Mouse (Mus musculus) left cerebral cortex, adult 8-10 months (tissue): ENCODE results near the gene 1110051M20Rik. TPM values are rescaled to one million over a fixed set of nuclear protein-coding genes. Genes with fewer than 3 reads are reported as not detected.

Experiments used
- DNase-seq, 2 experiments: peaks; one replicate each; pipeline ENCODE4 v3.0.0; 2022; ENCODE audit warnings: low spot score in 2 of 2
- total RNA-seq, 4 experiments: library from RNA; stranded (reverse); gene quantifications; 2 replicates each; pipeline ENCODE4 v1.2.4; 2022

Gene 1110051M20Rik
- total RNA-seq, 4 experiments from 2014 or later = 99.4 to 118 (median 105) TPM

GRCm38 (mm10) chr2:91458252-91458672, 13.8 kb upstream of the 1110051M20Rik start:
- no peak for DNase-seq

- no peak for DNase-seq
Observed at GRCm38 (mm10) chr2:91457656-91458251, 13.2 kb upstream of the 1110051M20Rik start.

DNA sequence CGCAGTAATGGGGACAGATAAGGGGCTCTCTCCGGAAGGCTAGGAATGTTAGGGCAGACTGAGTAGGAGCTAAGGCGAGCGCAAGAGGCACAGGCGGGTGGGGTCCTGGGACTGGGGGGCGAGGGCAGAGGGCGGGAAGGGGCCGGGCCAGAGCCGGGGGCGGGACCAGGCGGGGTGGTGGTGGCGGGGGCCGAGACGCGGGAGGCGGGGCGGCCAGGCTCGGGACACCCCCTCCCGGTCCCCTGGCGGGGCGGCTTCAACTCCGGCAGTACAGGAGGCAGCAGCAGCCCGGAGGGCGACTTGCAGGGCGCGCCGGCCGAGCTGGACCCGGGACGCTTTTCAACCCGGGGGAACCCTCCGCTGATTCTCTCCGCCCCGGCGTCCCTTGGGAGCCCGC, 12.8 kb upstream of the 1110051M20Rik start, which contains the start of gene Lrp4:
Gene Lrp4, plus strand, starts transcription at position 253 of the 397 bp plus-strand sequence.
- DNase-seq = no peak

DNA sequence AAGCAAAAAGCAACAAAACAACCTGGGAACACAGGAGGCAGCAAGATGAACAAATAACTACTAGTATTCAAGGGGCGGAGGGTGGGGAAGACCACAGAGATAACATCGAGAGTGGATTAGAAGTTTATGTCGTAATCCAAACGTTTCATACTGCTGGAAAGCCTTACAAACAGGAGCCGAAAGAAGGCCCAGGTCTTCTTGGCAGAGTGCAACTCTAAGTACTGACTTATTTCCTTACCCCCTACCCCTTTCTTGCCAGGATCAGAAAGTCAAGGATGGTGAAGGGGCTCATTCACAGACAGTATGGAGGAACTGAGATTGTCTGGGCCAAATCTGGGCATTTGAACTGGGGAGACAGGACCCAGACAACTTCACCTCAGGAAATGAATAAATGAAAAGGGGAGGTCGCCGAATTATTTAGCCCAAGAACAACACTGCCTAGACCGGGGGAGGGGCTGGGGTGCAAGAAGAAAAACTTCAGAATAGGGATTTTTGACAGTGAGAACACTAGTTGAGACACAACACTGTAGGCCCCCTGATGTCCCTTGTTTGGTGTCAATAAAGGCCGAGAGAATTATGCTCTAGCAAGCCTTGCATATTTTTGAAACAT, 12.1 kb upstream of the 1110051M20Rik start:
- no peak for DNase-seq

- DNase-seq = no peak
Observed at GRCm38 (mm10) chr2:91455826-91456225, 11.3 kb upstream of the 1110051M20Rik start.

- no peak for DNase-seq
Observed at GRCm38 (mm10) chr2:91454434-91454833, 9.9 kb upstream of the 1110051M20Rik start.

DNA sequence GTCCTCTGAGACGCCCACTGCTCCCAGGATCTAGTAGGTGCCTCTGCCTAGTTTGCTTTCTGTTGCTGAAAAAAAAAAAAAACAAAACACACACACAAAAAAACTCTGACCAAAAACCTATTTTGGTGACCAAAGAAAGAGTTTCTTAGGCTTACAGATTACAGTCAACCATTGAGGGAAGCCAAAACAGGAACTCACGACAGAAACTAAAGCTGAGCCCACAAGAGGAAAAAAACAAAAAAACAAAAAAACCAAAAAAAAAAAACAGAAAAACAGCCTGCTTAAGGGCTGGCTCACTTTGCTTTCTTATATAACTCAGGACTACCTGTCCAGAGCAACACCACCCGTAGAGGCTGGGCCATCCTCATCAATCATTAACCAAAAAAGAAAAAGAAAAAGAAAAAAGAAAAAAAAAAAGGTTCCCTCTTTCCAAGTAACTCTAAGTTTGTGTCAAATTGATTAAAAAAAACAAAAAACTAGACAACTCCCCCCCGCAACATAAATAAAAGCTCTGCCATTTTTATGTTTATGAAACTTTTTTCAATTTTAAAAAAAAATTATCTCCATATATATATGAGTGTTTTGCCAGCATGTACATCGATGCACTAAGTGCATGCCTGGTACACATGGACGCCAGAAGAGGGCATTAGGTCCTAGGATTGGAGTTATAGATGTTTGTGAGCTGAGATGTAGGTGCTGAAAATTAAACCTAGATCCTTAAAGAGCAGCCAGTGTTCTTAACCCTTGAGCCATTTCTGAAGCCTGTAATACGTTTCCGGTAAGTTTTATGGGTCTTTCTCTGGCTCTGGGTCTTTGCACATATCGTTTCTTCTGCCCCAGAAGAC, 8.9 kb upstream of the 1110051M20Rik start:
- DNase-seq = no peak

DNA sequence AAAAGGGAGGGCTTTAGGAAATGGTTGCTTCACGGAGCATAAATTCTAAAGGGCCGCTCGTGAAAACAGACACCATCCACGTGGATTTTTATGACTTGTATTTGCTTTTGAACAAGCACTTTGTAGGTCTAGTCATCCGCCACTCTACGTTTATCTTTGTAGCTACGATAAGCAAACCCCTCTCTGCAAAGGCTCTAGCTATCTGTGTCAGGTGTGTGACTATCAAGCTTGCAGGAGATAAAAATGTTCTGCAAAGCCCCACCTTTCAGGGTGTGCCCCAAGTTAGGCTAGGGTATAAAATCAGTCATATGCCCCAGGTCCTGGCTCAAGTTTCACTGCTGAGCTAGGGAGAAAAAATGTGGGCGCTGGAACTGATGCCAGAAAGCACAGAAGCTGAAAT, 8.2 kb upstream of the 1110051M20Rik start:
- DNase-seq = no peak

GRCm38 (mm10) chr2:91450316-91450715, 5.8 kb upstream of the 1110051M20Rik start:
- DNase-seq = no peak

DNA sequence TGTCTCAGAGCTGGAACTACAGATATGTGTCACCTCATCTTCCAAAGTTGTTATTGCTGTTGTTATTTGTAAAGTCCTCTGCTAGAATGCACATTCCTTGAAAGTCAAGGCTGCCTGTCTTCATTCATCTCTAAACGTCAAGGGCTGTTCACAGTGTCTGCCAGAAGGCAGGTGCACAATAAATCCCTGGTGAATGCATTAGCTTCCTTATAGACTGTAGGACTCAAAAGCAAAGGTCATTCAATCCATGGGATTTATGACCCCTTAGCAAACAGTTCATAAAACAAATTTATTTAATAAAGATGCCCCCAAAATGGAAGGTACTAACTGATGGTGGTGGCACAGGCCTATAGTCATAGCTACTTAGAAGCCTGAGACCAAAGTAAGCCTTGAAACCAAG, 5.2 kb upstream of the 1110051M20Rik start:
- DNase-seq = no peak

DNA sequence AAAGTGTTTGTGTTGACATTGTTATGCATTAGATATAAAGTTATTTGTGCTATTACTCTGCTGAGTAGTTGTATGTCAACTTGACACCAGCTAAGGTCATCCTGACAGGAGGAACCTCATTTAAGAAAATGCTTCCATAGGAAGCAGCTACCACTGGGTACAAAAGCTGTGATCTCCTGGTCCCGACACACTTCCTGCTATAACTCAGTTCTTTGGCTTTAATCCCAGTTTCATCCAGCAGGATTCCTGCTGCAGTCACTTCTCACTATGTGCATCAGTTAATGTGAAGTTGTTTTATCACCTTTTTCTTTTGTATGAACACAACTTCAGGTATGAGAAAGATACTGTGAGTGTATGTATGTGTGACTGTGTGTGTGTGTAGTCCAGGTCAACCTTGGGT, 2.3 kb downstream of the 1110051M20Rik start:
- DNase-seq = no peak

- DNase-seq = no peak
Observed at GRCm38 (mm10) chr2:91441715-91442114, 2.8 kb downstream of the 1110051M20Rik start.

- no peak for DNase-seq
Observed at GRCm38 (mm10) chr2:91440686-91441085, 3.8 kb downstream of the 1110051M20Rik start.

DNA sequence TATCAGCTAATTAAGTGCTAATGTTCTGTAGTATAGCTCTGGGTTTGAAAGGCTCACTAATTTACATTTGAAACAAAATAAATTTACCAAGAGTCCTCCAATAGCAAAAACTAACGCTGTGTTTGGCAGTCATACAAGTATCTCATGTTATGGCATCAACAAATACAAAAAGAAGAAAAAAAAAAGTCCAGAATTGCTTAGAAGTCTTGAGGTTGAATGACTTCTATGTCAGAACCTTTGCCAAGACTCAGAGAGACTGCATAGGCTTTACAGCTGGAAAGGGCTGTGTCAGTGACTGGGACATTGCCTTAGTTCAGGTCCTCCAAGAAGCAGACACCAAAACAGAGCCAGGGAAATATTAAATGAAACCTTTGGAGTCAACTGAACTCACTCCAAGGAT, 4.6 kb downstream of the 1110051M20Rik start:
- no peak for DNase-seq

GRCm38 (mm10) chr2:91439271-91439670, 5.2 kb downstream of the 1110051M20Rik start:
- no peak for DNase-seq

GRCm38 (mm10) chr2:91437116-91437815, 7.2 kb downstream of the 1110051M20Rik start:
- no peak for DNase-seq

GRCm38 (mm10) chr2:91436713-91437112, 7.8 kb downstream of the 1110051M20Rik start:
- no peak for DNase-seq

GRCm38 (mm10) chr2:91430600-91430919, 13.9 kb downstream of the 1110051M20Rik start:
- no peak for DNase-seq

DNA sequence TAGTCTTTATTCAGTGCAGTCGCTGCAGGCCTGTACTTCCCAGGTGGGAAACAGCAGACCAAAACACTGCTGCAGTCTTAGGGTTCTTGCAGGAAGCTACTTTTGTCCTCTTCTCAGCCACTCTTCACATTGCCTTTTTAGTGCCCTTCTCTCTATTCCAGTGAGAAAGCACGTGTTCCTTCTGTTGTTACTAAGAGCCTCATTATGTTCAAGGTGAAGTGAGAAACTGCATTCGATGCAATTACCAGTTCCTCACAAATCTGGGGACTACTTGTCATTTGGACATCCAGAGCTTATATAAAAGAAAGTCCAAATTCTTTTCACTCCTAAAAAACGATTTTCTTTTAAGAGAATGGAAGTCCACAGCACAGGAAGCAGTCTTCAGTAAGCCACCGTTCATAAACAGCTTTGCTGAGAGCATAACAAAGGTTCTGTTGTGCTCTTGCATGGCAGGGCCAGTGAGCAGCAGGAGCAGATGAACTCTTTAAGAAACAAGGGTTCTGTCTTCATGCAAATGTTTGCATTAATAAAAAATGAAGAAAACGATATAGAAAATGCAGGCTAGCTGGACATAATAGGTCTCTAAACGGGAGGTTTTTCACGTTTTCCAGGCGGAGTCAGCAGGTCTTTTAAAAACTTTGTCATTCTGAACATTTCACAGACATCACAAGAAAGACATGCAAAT, 14.4 kb downstream of the 1110051M20Rik start:
- no peak for DNase-seq

GRCm38 (mm10) chr2:91429146-91429545, 15.4 kb downstream of the 1110051M20Rik start:
- DNase-seq = no peak

GRCm38 (mm10) chr2:91426321-91426720, 18.2 kb downstream of the 1110051M20Rik start:
- no peak for DNase-seq
